Mouse (Mus musculus) thymus, postnatal 14 days (tissue): ENCODE results near the gene Tfpi.
"Not testable (repeated sequence)": the region's sequence is repeated elsewhere in the genome, so short reads cannot be mapped to it uniquely, and the experiment has no call there.

ENCODE experiments used
- DNase-seq: peaks from one replicate; pipeline ENCODE4 v3.0.0; 2021

The Tfpi gene

GRCm38 (mm10) chr2:84476577-84476976, at the start of gene Tfpi:
Gene Tfpi, minus strand, starts transcription at chr2:84476775.
- DNase-seq = peak; percentile 12

GRCm38 (mm10) chr2:84526221-84526620, 49.6 kb upstream of the Tfpi start:
- no peak for DNase-seq

GRCm38 (mm10) chr2:84525806-84526205, 49.2 kb upstream of the Tfpi start:
- no peak for DNase-seq

- DNase-seq = no peak
Measured at GRCm38 (mm10) chr2:84525047-84525446, 48.5 kb upstream of the Tfpi start.

GRCm38 (mm10) chr2:84523994-84524393, 47.4 kb upstream of the Tfpi start:
- DNase-seq = no peak

GRCm38 (mm10) chr2:84523103-84523865, 46.7 kb upstream of the Tfpi start:
- DNase-seq = no peak

- DNase-seq = no peak
Measured at GRCm38 (mm10) chr2:84519514-84520067, 43.0 kb upstream of the Tfpi start.

- no peak for DNase-seq
Measured at GRCm38 (mm10) chr2:84518767-84519166, 42.2 kb upstream of the Tfpi start.

- no peak for DNase-seq
Measured at GRCm38 (mm10) chr2:84513281-84513680, 36.7 kb upstream of the Tfpi start.

GRCm38 (mm10) chr2:84511508-84511907, 34.9 kb upstream of the Tfpi start:
- DNase-seq = no peak

GRCm38 (mm10) chr2:84511036-84511435, 34.5 kb upstream of the Tfpi start:
- DNase-seq = no peak

- DNase-seq = not testable (repeated sequence)
Measured at GRCm38 (mm10) chr2:84504954-84505394, 28.4 kb upstream of the Tfpi start.

- DNase-seq = no peak
Measured at GRCm38 (mm10) chr2:84504285-84504684, 27.7 kb upstream of the Tfpi start.

- DNase-seq = no peak
Measured at GRCm38 (mm10) chr2:84498921-84499320, 22.3 kb upstream of the Tfpi start.

GRCm38 (mm10) chr2:84495108-84495507, 18.5 kb upstream of the Tfpi start:
- no peak for DNase-seq

GRCm38 (mm10) chr2:84493626-84494025, 17.1 kb upstream of the Tfpi start:
- DNase-seq = no peak

GRCm38 (mm10) chr2:84491715-84492114, 15.1 kb upstream of the Tfpi start:
- no peak for DNase-seq

GRCm38 (mm10) chr2:84487705-84488291, 11.2 kb upstream of the Tfpi start:
- no peak for DNase-seq

- DNase-seq = peak; percentile 76
Measured at GRCm38 (mm10) chr2:84481863-84482262, 5.3 kb upstream of the Tfpi start.

- DNase-seq = peak; percentile 61
Measured at GRCm38 (mm10) chr2:84479036-84479435, 2.5 kb upstream of the Tfpi start.

GRCm38 (mm10) chr2:84477759-84478158, 1.2 kb upstream of the Tfpi start:
- DNase-seq = no peak

GRCm38 (mm10) chr2:84476131-84476530, 444 bp downstream of the Tfpi start:
- no peak for DNase-seq

GRCm38 (mm10) chr2:84475601-84476000, 974 bp downstream of the Tfpi start:
- no peak for DNase-seq

GRCm38 (mm10) chr2:84474651-84475050, 1.9 kb downstream of the Tfpi start:
- no peak for DNase-seq
